Mouse (Mus musculus): ENCODE results near the gene Asic3.

DNA sequence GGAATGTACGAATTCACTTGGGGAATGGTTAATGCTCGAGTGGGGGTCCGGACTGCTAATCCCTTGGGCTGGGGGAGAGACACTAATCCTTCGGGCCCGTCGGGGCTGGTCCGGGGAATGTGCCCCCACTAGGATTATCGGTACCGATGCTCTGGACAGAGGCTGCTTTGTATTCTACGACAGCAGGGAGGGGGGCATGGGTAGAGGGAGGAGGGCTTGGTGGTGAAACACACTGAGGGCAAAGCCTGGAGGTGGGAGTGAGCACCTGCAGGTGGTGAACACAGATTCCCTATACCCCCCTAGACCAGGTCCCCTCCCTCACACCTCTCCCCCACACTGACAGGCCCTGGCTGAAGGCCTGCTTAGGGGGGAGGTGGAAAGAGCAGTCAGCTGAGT lies 12.8 kb downstream of the Asic3 start:
- no peak for TF ChIP-seq POLR2A (IDR thresholded peaks at IDR 0.05; ENCODE audit: insufficient read depth, low read depth, low read length)
- TF ChIP-seq CTCF (IDR thresholded peaks at IDR 0.05; ENCODE audit: insufficient read depth, low read depth, low read length), result no peak

Data from olfactory bulb, adult 2 months (tissue).